Mouse (Mus musculus): Measurements from ENCODE around the gene Fam186a. TPM values are rescaled to one million over a fixed set of nuclear protein-coding genes. Genes with fewer than 3 reads are reported as not detected.
"Not testable (repeated sequence)": the region's sequence is repeated elsewhere in the genome, so short reads cannot be mapped to it uniquely, and the experiment has no call there.

The Fam186a gene
- polyA plus RNA-seq (2014; fragmentation: Nextera tagmentation; extraction: Ambion mirVana): 0.11 TPM in 1 of 2 replicates, not detected in the other

- H3K4me3 ChIP-seq (replicated peaks; ENCODE audit: low read length): no peak within 1 kb of the TSS
- no peaks in the 10 kb centered on the region for H3K27me3 ChIP-seq (ENCODE audit: control insufficient read depth, insufficient read depth, low read length)
- H3K4me1 ChIP-seq (replicated peaks; ENCODE audit: control insufficient read depth, insufficient read depth, low read length): 0 out of 2 replicates have a peak, but pooled peaks cover 2% of the 10 kb centered on the region
- ATAC-seq (ENCODE audit: low FRiP score) (no peak), DNase-seq (ENCODE audit: low spot score) (no peak)
- H3K4me2 ChIP-seq (replicated peaks): no peak within 1 kb of the TSS
- H3K36me3 ChIP-seq (replicated peaks; ENCODE audit: control insufficient read depth, insufficient read depth): no peaks in the 10 kb centered on the region
- WGBS: 70% methylated on average over 4 of the region's 4 CpGs
- H3K27ac ChIP-seq: no peak within 1 kb of the TSS
- no peaks in the 10 kb centered on the region for H3K9me3 ChIP-seq (ENCODE audit: control insufficient read depth, low read length)
- H3K9ac ChIP-seq: no peak within 1 kb of the TSS
Observed at GRCm38 (mm10) chr15:99966961-99967360, at the start of gene Fam186a. TSS of gene Fam186a (minus strand) at chr15:99967061.

GRCm38 (mm10) chr15:100006180-100006579 lies 39.3 kb upstream of the Fam186a start:
- no peaks in the 10 kb centered on the region for H3K9me3 ChIP-seq (ENCODE audit: control insufficient read depth, low read length)
- no peak overlapping the region for H3K9ac ChIP-seq
- no peak overlapping the region for H3K4me2 ChIP-seq (replicated peaks)
- H3K36me3 ChIP-seq (replicated peaks; ENCODE audit: control insufficient read depth, insufficient read depth): peaks cover 96% of the 10 kb centered on the region
- no peak for DNase-seq (ENCODE audit: low spot score)
- H3K27ac ChIP-seq: no peak overlapping the region
- no peaks in the 10 kb centered on the region for H3K27me3 ChIP-seq (ENCODE audit: control insufficient read depth, insufficient read depth, low read length)
- H3K4me1 ChIP-seq (replicated peaks; ENCODE audit: control insufficient read depth, insufficient read depth, low read length): no peaks in the 10 kb centered on the region
- H3K4me3 ChIP-seq (replicated peaks; ENCODE audit: low read length): no peak overlapping the region
- ATAC-seq (ENCODE audit: low FRiP score): no peak

GRCm38 (mm10) chr15:100004677-100005273 lies 37.9 kb upstream of the Fam186a start:
- Histone ChIP-seq H3K36me3 (replicated peaks; ENCODE audit: control insufficient read depth, insufficient read depth) (peaks cover 88% of the 10 kb centered on the region), H3K9me3 (ENCODE audit: control insufficient read depth, low read length) (no peaks in the 10 kb centered on the region), H3K4me1 (replicated peaks; ENCODE audit: control insufficient read depth, insufficient read depth, low read length) (no peaks in the 10 kb centered on the region), H3K27ac (no peak overlapping the region), H3K27me3 (ENCODE audit: control insufficient read depth, insufficient read depth, low read length) (no peaks in the 10 kb centered on the region), H3K4me2 (replicated peaks) (no peak overlapping the region), H3K9ac (no peak overlapping the region), H3K4me3 (replicated peaks; ENCODE audit: low read length) (no peak overlapping the region)
- ATAC-seq (ENCODE audit: low FRiP score) (no peak), DNase-seq (ENCODE audit: low spot score) (no peak)
- 94% methylated on average over 7 of the region's 7 CpGs for WGBS

GRCm38 (mm10) chr15:99999390-99999789 lies 32.5 kb upstream of the Fam186a start:
- ATAC-seq (ENCODE audit: low FRiP score) (no peak), DNase-seq (ENCODE audit: low spot score) (no peak)
- peaks cover 83% of the 10 kb centered on the region for H3K36me3 ChIP-seq (replicated peaks; ENCODE audit: control insufficient read depth, insufficient read depth)
- H3K4me1 ChIP-seq (replicated peaks; ENCODE audit: control insufficient read depth, insufficient read depth, low read length): no peaks in the 10 kb centered on the region
- no peak overlapping the region for H3K27ac ChIP-seq
- H3K4me2 ChIP-seq (replicated peaks): no peak overlapping the region
- H3K9me3 ChIP-seq (ENCODE audit: control insufficient read depth, low read length): no peaks in the 10 kb centered on the region
- 98% methylated on average over 1 of the region's 1 CpGs for WGBS
- no peaks in the 10 kb centered on the region for H3K27me3 ChIP-seq (ENCODE audit: control insufficient read depth, insufficient read depth, low read length)
- no peak overlapping the region for H3K9ac ChIP-seq
- no peak overlapping the region for H3K4me3 ChIP-seq (replicated peaks; ENCODE audit: low read length)

GRCm38 (mm10) chr15:99997114-99997804 lies 30.4 kb upstream of the Fam186a start:
- ATAC-seq (ENCODE audit: low FRiP score): no peak
- peaks cover 75% of the 10 kb centered on the region for H3K36me3 ChIP-seq (replicated peaks; ENCODE audit: control insufficient read depth, insufficient read depth)

GRCm38 (mm10) chr15:99993100-99993499 lies 26.2 kb upstream of the Fam186a start:
- no peak for ATAC-seq (ENCODE audit: low FRiP score)
- H3K27ac ChIP-seq: no peak overlapping the region
- no peaks in the 10 kb centered on the region for H3K4me1 ChIP-seq (replicated peaks; ENCODE audit: control insufficient read depth, insufficient read depth, low read length)
- H3K9me3 ChIP-seq (ENCODE audit: control insufficient read depth, low read length): no peaks in the 10 kb centered on the region
- no peaks in the 10 kb centered on the region for H3K27me3 ChIP-seq (ENCODE audit: control insufficient read depth, insufficient read depth, low read length)
- no peak for DNase-seq (ENCODE audit: low spot score)
- H3K4me3 ChIP-seq (replicated peaks; ENCODE audit: low read length): no peak overlapping the region
- no peak overlapping the region for H3K4me2 ChIP-seq (replicated peaks)
- H3K36me3 ChIP-seq (replicated peaks; ENCODE audit: control insufficient read depth, insufficient read depth): peaks cover 74% of the 10 kb centered on the region
- WGBS: 100% methylated on average over 1 of the region's 1 CpGs
- H3K9ac ChIP-seq: no peak overlapping the region

More at GRCm38 (mm10) chr15:99997114-99997804, 30.4 kb upstream of the Fam186a start:
- H3K27ac ChIP-seq: no peak overlapping the region
- H3K27me3 ChIP-seq (ENCODE audit: control insufficient read depth, insufficient read depth, low read length): no peaks in the 10 kb centered on the region
- H3K9ac ChIP-seq: no peak overlapping the region
- no peaks in the 10 kb centered on the region for H3K4me1 ChIP-seq (replicated peaks; ENCODE audit: control insufficient read depth, insufficient read depth, low read length)
- H3K4me3 ChIP-seq (replicated peaks; ENCODE audit: low read length): no peak overlapping the region
- 94% methylated on average over 6 of the region's 6 CpGs for WGBS
- H3K9me3 ChIP-seq (ENCODE audit: control insufficient read depth, low read length): no peaks in the 10 kb centered on the region
- no peak overlapping the region for H3K4me2 ChIP-seq (replicated peaks)
- no peak for DNase-seq (ENCODE audit: low spot score)

- H3K4me2 ChIP-seq (replicated peaks): no peak overlapping the region
Observed at GRCm38 (mm10) chr15:99979715-99980114, 12.9 kb upstream of the Fam186a start.

GRCm38 (mm10) chr15:99979266-99979665 lies 12.4 kb upstream of the Fam186a start:
- WGBS: 93% methylated on average over 1 of the region's 1 CpGs
- no peak overlapping the region for H3K4me2 ChIP-seq (replicated peaks)
- ATAC-seq (ENCODE audit: low FRiP score) (no peak), DNase-seq (ENCODE audit: low spot score) (no peak)
- no peaks in the 10 kb centered on the region for H3K36me3 ChIP-seq (replicated peaks; ENCODE audit: control insufficient read depth, insufficient read depth)
- H3K27me3 ChIP-seq (ENCODE audit: control insufficient read depth, insufficient read depth, low read length): no peaks in the 10 kb centered on the region
- H3K9ac ChIP-seq: no peak overlapping the region
- H3K4me3 ChIP-seq (replicated peaks; ENCODE audit: low read length): no peak overlapping the region
- H3K4me1 ChIP-seq (replicated peaks; ENCODE audit: control insufficient read depth, insufficient read depth, low read length): peaks cover 3% of the 10 kb centered on the region; the same call in 1 of the 2 replicates
- no peaks in the 10 kb centered on the region for H3K9me3 ChIP-seq (ENCODE audit: control insufficient read depth, low read length)
- no peak overlapping the region for H3K27ac ChIP-seq

More at GRCm38 (mm10) chr15:99979715-99980114, 12.9 kb upstream of the Fam186a start:
- H3K27ac ChIP-seq: no peak overlapping the region
- H3K9ac ChIP-seq: no peak overlapping the region
- no peak overlapping the region for H3K4me3 ChIP-seq (replicated peaks; ENCODE audit: low read length)
- DNase-seq (ENCODE audit: low spot score): no peak
- no peaks in the 10 kb centered on the region for H3K4me1 ChIP-seq (replicated peaks; ENCODE audit: control insufficient read depth, insufficient read depth, low read length)
- WGBS: 83% methylated on average over 2 of the region's 2 CpGs
- no peak for ATAC-seq (ENCODE audit: low FRiP score)
- H3K36me3 ChIP-seq (replicated peaks; ENCODE audit: control insufficient read depth, insufficient read depth): no peaks in the 10 kb centered on the region
- no peaks in the 10 kb centered on the region for H3K9me3 ChIP-seq (ENCODE audit: control insufficient read depth, low read length)
- H3K27me3 ChIP-seq (ENCODE audit: control insufficient read depth, insufficient read depth, low read length): no peaks in the 10 kb centered on the region

GRCm38 (mm10) chr15:99976121-99976520 lies 9.3 kb upstream of the Fam186a start:
- ATAC-seq (ENCODE audit: low FRiP score); H3K4me2 ChIP-seq (replicated peaks); H3K36me3 ChIP-seq (replicated peaks; ENCODE audit: control insufficient read depth, insufficient read depth); H3K9me3 ChIP-seq (ENCODE audit: control insufficient read depth, low read length); H3K9ac ChIP-seq; H3K4me3 ChIP-seq (replicated peaks; ENCODE audit: low read length); H3K27ac ChIP-seq; H3K27me3 ChIP-seq (ENCODE audit: control insufficient read depth, insufficient read depth, low read length); DNase-seq (ENCODE audit: low spot score): not testable (repeated sequence)
- 88% methylated on average over 2 of the region's 2 CpGs for WGBS
- peaks cover 14% of the 10 kb centered on the region for H3K4me1 ChIP-seq (replicated peaks; ENCODE audit: control insufficient read depth, insufficient read depth, low read length)

Measured in hindbrain, embryonic 14.5 days (tissue).